Mouse (Mus musculus) kidney, postnatal 0 days (tissue): ENCODE measurements around the gene Smim5. TPM values are rescaled to one million over a fixed set of nuclear protein-coding genes. Genes with fewer than 3 reads are reported as not detected.

Source experiments
- ATAC-seq: fragments of 200-750 bp; cut with Nextera tagmentation; replicated peaks from 2 replicates; pipeline ENCODE4 v1.8.0; 2017; ENCODE audit warnings: low read depth, moderate number of reproducible peaks, moderate TSS enrichment, moderate library complexity; ENCODE audit not compliant: low FRiP score
- DNase-seq: peaks from one replicate; pipeline ENCODE4 v3.0.0-alpha.2; 2016; ENCODE audit warnings: low spot score
- H3K27ac ChIP-seq: fragments of 300-500 bp; sonication (generic); 2 replicates; pipeline ENCODE4 v1.5.1; 2014; ENCODE audit warnings: mild to moderate bottlenecking
- H3K27me3 ChIP-seq: fragments of 300-500 bp; sonication (generic); 2 replicates; pipeline ENCODE4 v1.6.1; 2014; ENCODE audit warnings: low read length, mixed read lengths; ENCODE audit not compliant: insufficient read depth
- H3K36me3 ChIP-seq: fragments of 300-500 bp; sonication (generic); 2 replicates; pipeline ENCODE4 v1.6.1; 2014; ENCODE audit warnings: low read length, mixed read lengths; ENCODE audit not compliant: insufficient read depth
- H3K4me1 ChIP-seq: fragments of 300-500 bp; sonication (generic); replicated peaks from 2 replicates; pipeline ENCODE4 v1.6.1; 2014; ENCODE audit warnings: antibody characterized with exemption, low read length, mixed read lengths; ENCODE audit not compliant: insufficient read depth
- H3K4me2 ChIP-seq: fragments of 300-500 bp; sonication (generic); 2 replicates; pipeline ENCODE4 v1.6.1; 2014; ENCODE audit warnings: mild to moderate bottlenecking, low read length, moderate library complexity, mixed read lengths
- H3K4me3 ChIP-seq: fragments of 300-500 bp; sonication (generic); replicated peaks from 2 replicates; pipeline ENCODE4 v1.5.1; 2014; ENCODE audit warnings: low read depth, low read length
- H3K9ac ChIP-seq: fragments of 300-500 bp; sonication (generic); 2 replicates; pipeline ENCODE4 v1.6.1; 2014; ENCODE audit warnings: low read depth, low read length
- H3K9me3 ChIP-seq: fragments of 300-500 bp; sonication (generic); replicated peaks from 2 replicates; pipeline ENCODE4 v1.6.1; 2016; ENCODE audit warnings: low read length, inconsistent platforms, mixed read lengths
- CTCF ChIP-seq: IDR thresholded peaks from 2 replicates; pipeline ENCODE4 v1.5.1; 2016; ENCODE audit warnings: antibody characterized with exemption, low read depth, mild to moderate bottlenecking, moderate library complexity
- WGBS: fragments of 180-500 bp; shearing (Covaris S2); extraction: QIAGEN DNeasy Blood & Tissue Kit; methylation state at CpG from one replicate; pipeline ENCODE4 v1.1.7; 2014; 5-methylcytosine and 5-hydroxymethylcytosine counted together
- polyA plus RNA-seq: library from polyadenylated mRNA; unstranded; fragments of >200 nt; fragmentation: Nextera tagmentation; extraction: Ambion mirVana; gene quantifications from 2 replicates; pipeline ENCODE4 v1.2.1, GENCODE M21; 2015

The Smim5 gene
- polyA plus RNA-seq, 1 experiment from 2014 or later, result 12.1 TPM

- no peak for TF ChIP-seq CTCF
- Histone ChIP-seq H3K4me3 (no peak overlapping the region), H3K27me3 (no peaks in the 10 kb centered on the region), H3K36me3 (no peaks in the 10 kb centered on the region), H3K4me2 (no peak overlapping the region), H3K9ac (no peak overlapping the region), H3K4me1 (peaks cover 60% of the 10 kb centered on the region), H3K27ac (no peak overlapping the region), H3K9me3 (no peaks in the 10 kb centered on the region)
- no peak for ATAC-seq
- DNase-seq, result no peak
- WGBS, result 87% methylated on average over 9 of the region's 9 CpGs
Observed at GRCm38 (mm10) chr11:115901338-115902161, 1.8 kb downstream of the Smim5 start.

GRCm38 (mm10) chr11:115902177-115902576 is 2.4 kb downstream of the Smim5 start:
- no peak overlapping the region for H3K9ac ChIP-seq
- DNase-seq (no peak), ATAC-seq (no peak)
- TF ChIP-seq CTCF, result no peak
- no peak overlapping the region for H3K4me2 ChIP-seq
- 0 out of 2 replicates have a peak overlapping the region, but pooled peaks have one; percentile 25 for H3K27ac ChIP-seq
- H3K4me3 ChIP-seq, result no peak overlapping the region
- no peaks in the 10 kb centered on the region for H3K36me3 ChIP-seq
- H3K27me3 ChIP-seq, result no peaks in the 10 kb centered on the region
- peaks cover 65% of the 10 kb centered on the region for H3K4me1 ChIP-seq
- no peaks in the 10 kb centered on the region for H3K9me3 ChIP-seq
- WGBS, result 73% methylated on average over 5 of the region's 5 CpGs

GRCm38 (mm10) chr11:115902831-115903230 is 3.1 kb downstream of the Smim5 start:
- Histone ChIP-seq H3K9me3 (no peaks in the 10 kb centered on the region), H3K27ac (peak overlapping the region; percentile 25; the same call in 1 of the 2 replicates), H3K4me2 (no peak overlapping the region), H3K4me1 (peaks cover 66% of the 10 kb centered on the region), H3K27me3 (no peaks in the 10 kb centered on the region), H3K36me3 (no peaks in the 10 kb centered on the region), H3K9ac (no peak overlapping the region), H3K4me3 (no peak overlapping the region)
- no peak for ATAC-seq
- WGBS, result 67% methylated on average over 1 of the region's 1 CpGs
- DNase-seq, result no peak
- no peak for TF ChIP-seq CTCF

- ATAC-seq, result 0 out of 2 replicates have a peak, but pooled peaks have one; percentile 1
Observed at GRCm38 (mm10) chr11:115903384-115904230, 3.8 kb downstream of the Smim5 start.

GRCm38 (mm10) chr11:115904231-115904955 is 4.6 kb downstream of the Smim5 start:
- peak overlapping the region; percentile 83 for H3K27ac ChIP-seq
- peak overlapping the region; percentile 21; the same call in 1 of the 2 replicates for H3K4me2 ChIP-seq
- TF ChIP-seq CTCF, result no peak
- no peaks in the 10 kb centered on the region for H3K36me3 ChIP-seq
- peaks cover 62% of the 10 kb centered on the region for H3K4me1 ChIP-seq
- H3K9me3 ChIP-seq, result no peaks in the 10 kb centered on the region
- no peaks in the 10 kb centered on the region for H3K27me3 ChIP-seq
- WGBS, result 59% methylated on average over 8 of the region's 8 CpGs
- H3K9ac ChIP-seq, result no peak overlapping the region; the same call in 1 of the 2 replicates
- DNase-seq (no peak), ATAC-seq (0 out of 2 replicates have a peak, but pooled peaks have one; percentile 7)
- H3K4me3 ChIP-seq, result no peak overlapping the region

More at GRCm38 (mm10) chr11:115903384-115904230, 3.8 kb downstream of the Smim5 start:
- no peak for TF ChIP-seq CTCF
- H3K27me3 ChIP-seq, result no peaks in the 10 kb centered on the region
- WGBS, result 51% methylated on average over 11 of the region's 11 CpGs
- H3K4me3 ChIP-seq, result no peak overlapping the region
- no peaks in the 10 kb centered on the region for H3K36me3 ChIP-seq
- H3K9me3 ChIP-seq, result no peaks in the 10 kb centered on the region
- peak overlapping the region; percentile 83 for H3K27ac ChIP-seq
- no peak overlapping the region for H3K9ac ChIP-seq
- peaks cover 66% of the 10 kb centered on the region for H3K4me1 ChIP-seq
- no peak for DNase-seq
- no peak overlapping the region for H3K4me2 ChIP-seq
